Mouse (Mus musculus): ENCODE measurements at regions not wholly inside any gene's neighbourhood (a gene's known extent, or its start where the extent isn't known, plus 50 kb on each side); places are given as distances from the start of the nearest gene placed in this dataset. TPM values are rescaled to one million over a fixed set of nuclear protein-coding genes. Genes with fewer than 3 reads are reported as not detected.

GRCm38 (mm10) chr8:128282802-128283201 lies 75.6 kb upstream of the Nrp1 start:
- H3K9ac ChIP-seq = no peak overlapping the region
- H3K27ac ChIP-seq (replicated peaks) = no peak overlapping the region
- no peak for ATAC-seq (ENCODE audit: low read depth)
- no peaks in the 10 kb centered on the region for H3K9me3 ChIP-seq
- H3K4me2 ChIP-seq = no peak overlapping the region
- H3K4me3 ChIP-seq = no peak overlapping the region
- no peaks in the 10 kb centered on the region for H3K36me3 ChIP-seq
- H3K27me3 ChIP-seq = no peaks in the 10 kb centered on the region
- no peaks in the 10 kb centered on the region for H3K4me1 ChIP-seq (replicated peaks)
- 82% methylated on average over 3 of the region's 3 CpGs for WGBS

- Histone ChIP-seq H3K27me3 (no peaks in the 10 kb centered on the region), H3K4me1 (replicated peaks) (no peaks in the 10 kb centered on the region), H3K4me3 (no peak overlapping the region), H3K27ac (replicated peaks) (no peak overlapping the region), H3K4me2 (no peak overlapping the region), H3K36me3 (no peaks in the 10 kb centered on the region), H3K9ac (no peak overlapping the region), H3K9me3 (no peaks in the 10 kb centered on the region)
- 82% methylated on average over 2 of the region's 2 CpGs for WGBS
- ATAC-seq (ENCODE audit: low read depth) = no peak
Observed at GRCm38 (mm10) chr8:128283365-128283764, 75.0 kb upstream of the Nrp1 start.

- no peaks in the 10 kb centered on the region for H3K9me3 ChIP-seq
- H3K27me3 ChIP-seq = no peaks in the 10 kb centered on the region
- no peaks in the 10 kb centered on the region for H3K36me3 ChIP-seq
- H3K4me3 ChIP-seq = no peak overlapping the region
- H3K4me2 ChIP-seq = no peak overlapping the region
- H3K27ac ChIP-seq (replicated peaks) = no peak overlapping the region
- ATAC-seq (ENCODE audit: low read depth) = no peak
- WGBS = 34% methylated on average over 3 of the region's 3 CpGs
- no peak overlapping the region for H3K9ac ChIP-seq
- H3K4me1 ChIP-seq (replicated peaks) = no peaks in the 10 kb centered on the region
Observed at GRCm38 (mm10) chr8:128284816-128285215, 73.6 kb upstream of the Nrp1 start.

GRCm38 (mm10) chr8:128290076-128290475 lies 68.3 kb upstream of the Nrp1 start:
- Histone ChIP-seq H3K4me2 (no peak overlapping the region), H3K36me3 (no peaks in the 10 kb centered on the region)
- WGBS = 79% methylated on average over 4 of the region's 4 CpGs

GRCm38 (mm10) chr8:128292394-128292793 lies 66.0 kb upstream of the Nrp1 start:
- 87% methylated on average over 6 of the region's 6 CpGs for WGBS

More at GRCm38 (mm10) chr8:128290076-128290475, 68.3 kb upstream of the Nrp1 start:
- no peak for ATAC-seq (ENCODE audit: low read depth)
- Histone ChIP-seq H3K4me3 (no peak overlapping the region), H3K9ac (no peak overlapping the region), H3K9me3 (no peaks in the 10 kb centered on the region), H3K27ac (replicated peaks) (no peak overlapping the region), H3K4me1 (replicated peaks) (no peaks in the 10 kb centered on the region), H3K27me3 (no peaks in the 10 kb centered on the region)

GRCm38 (mm10) chr8:128296728-128297380 lies 61.5 kb upstream of the Nrp1 start:
- Histone ChIP-seq H3K4me3 (no peak overlapping the region), H3K27ac (replicated peaks) (no peak overlapping the region), H3K4me1 (replicated peaks) (no peaks in the 10 kb centered on the region), H3K36me3 (no peaks in the 10 kb centered on the region), H3K4me2 (no peak overlapping the region), H3K27me3 (no peaks in the 10 kb centered on the region), H3K9ac (no peak overlapping the region), H3K9me3 (no peaks in the 10 kb centered on the region)
- WGBS = 71% methylated on average over 14 of the region's 14 CpGs
- ATAC-seq (ENCODE audit: low read depth) = no peak

More at GRCm38 (mm10) chr8:128292394-128292793, 66.0 kb upstream of the Nrp1 start:
- Histone ChIP-seq H3K27me3 (no peaks in the 10 kb centered on the region), H3K9me3 (no peaks in the 10 kb centered on the region), H3K4me3 (no peak overlapping the region), H3K4me2 (no peak overlapping the region), H3K4me1 (replicated peaks) (no peaks in the 10 kb centered on the region), H3K9ac (no peak overlapping the region), H3K27ac (replicated peaks) (no peak overlapping the region), H3K36me3 (no peaks in the 10 kb centered on the region)
- ATAC-seq (ENCODE audit: low read depth) = no peak

- WGBS = 84% methylated on average over 2 of the region's 2 CpGs
- Histone ChIP-seq H3K4me1 (replicated peaks) (no peaks in the 10 kb centered on the region), H3K4me3 (no peak overlapping the region), H3K4me2 (no peak overlapping the region), H3K27ac (replicated peaks) (no peak overlapping the region), H3K36me3 (no peaks in the 10 kb centered on the region), H3K9me3 (no peaks in the 10 kb centered on the region), H3K27me3 (no peaks in the 10 kb centered on the region), H3K9ac (no peak overlapping the region)
- no peak for ATAC-seq (ENCODE audit: low read depth)
Observed at GRCm38 (mm10) chr8:128302322-128302721, 56.1 kb upstream of the Nrp1 start.

Small RNA genes in the stretch of these regions (microRNA-seq; reads per million reads assigned to microRNA genes)
- not detected for gene Mir21c

All from neural tube, embryonic 13.5 days (tissue).